Mouse (Mus musculus) embryo, embryonic 9.5 days (tissue): ENCODE measurements around the gene Acp7.

Source experiments
- DNase-seq: peaks from one replicate; pipeline ENCODE4 v3.0.0-alpha.2; 2017; ENCODE audit errors: extremely low spot score

Gene Acp7

DNA sequence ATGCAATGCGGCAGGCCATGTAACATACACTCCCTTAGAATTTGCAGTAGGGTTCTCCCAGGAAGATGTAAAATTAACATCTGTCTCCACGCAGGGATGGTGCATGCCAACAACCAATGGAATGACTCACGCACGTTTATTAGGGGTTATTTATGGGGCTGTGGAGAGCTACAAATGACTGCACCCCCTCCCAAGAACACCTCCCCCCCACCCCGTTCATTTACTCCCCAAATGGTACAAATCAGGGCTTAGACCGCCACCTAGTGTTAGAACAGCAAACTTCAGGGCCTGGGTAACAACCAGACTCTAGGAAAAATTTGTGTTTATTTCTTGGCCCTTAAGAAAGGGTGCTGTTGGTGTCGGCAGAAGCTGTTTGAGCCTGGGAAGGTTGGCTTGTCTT is 29.5 kb downstream of the Acp7 start:
- DNase-seq: peak; percentile 60

DNA sequence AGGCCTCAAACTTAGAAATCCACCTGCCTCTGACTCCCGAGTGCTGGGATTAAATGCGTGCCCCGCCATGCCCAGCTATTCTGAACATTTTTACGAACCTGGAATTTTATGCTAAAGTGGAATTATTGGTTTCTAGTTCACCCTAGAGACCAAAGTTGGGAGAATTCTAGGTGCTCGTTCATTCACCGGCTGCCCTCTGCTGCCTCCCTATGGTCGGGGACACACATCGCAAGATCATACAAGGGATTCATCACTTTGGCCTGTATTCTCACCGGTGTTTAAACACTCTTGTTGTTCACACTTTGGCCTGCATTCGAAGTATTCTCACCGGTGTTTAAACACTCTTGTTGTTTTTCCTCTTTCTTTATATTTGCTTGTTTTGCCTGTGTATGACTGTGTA is 30.1 kb downstream of the Acp7 start:
- peak; percentile 63 for DNase-seq

DNA sequence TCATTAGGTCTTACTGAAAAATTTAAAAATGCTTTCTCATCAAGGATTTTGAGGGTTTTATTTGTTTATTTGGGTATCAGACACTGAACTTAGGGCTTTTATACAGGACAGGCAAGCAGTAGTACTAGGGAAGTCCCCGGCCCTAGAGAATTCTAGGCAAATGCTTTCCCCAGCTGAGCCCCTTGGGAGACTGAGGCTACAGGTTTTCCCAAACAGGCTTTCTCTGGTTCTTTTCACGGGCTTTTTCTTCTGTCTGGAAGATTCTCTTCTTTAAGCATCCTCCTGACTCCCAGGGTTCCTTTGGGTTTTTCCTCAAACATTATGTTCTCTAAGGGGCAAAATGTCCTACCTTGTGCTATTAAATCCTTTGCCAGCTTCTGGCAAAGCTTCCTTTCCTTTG is 32.2 kb downstream of the Acp7 start:
- DNase-seq: no peak

DNA sequence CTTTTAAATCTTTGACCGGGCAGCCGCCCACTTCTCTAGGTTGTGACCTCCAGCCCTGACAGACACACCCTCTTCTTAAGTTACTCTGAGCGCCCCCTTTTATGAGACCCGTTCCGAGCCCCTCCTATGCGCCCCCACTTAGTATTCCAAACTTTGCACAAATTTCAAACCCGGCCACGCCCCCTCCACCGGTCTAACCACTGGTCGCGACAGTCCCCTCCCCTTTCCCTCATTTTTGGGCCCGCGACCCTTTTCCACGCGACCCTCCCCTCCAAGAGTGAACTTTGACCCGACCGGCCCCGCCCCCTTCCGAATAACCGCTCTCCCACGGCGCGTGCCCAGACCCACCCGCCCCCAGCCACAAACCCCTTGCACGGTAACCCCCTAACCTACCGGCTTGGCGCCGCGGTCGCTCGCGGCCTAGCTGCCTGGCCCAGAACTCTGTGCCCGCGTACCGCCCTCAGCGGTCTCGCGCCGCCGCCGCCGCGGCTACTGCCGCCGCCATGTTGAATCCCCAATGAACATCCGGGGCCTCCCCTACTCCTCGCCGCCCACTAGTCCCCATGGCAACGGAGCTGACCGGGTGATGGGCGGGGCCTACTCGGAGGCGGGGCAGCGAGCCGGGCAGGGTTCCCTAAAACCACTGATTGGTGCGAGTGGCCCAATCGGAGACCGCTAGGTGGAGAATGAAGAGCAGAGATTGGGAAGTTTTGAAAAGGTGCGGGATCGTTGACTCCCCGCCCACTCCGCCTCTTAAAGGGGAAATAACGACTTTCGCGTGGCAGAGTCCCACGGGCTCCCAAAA is 33.3 kb downstream of the Acp7 start, which contains the start of the genes Samd4b and Pak4:
Samd4b (minus strand) TSS at position 503 of the 805 bp plus-strand sequence.
Pak4 (minus strand) TSS at position 544 of the 805 bp plus-strand sequence.
- DNase-seq: peak; percentile 99

- peak; percentile 29 for DNase-seq
These were observed 33.9 kb downstream of the Acp7 start for GRCm38 (mm10) chr7:28597277-28597570.

GRCm38 (mm10) chr7:28596436-28597276 is 34.5 kb downstream of the Acp7 start:
- DNase-seq: peak; percentile 52

GRCm38 (mm10) chr7:28595751-28596435 is 35.2 kb downstream of the Acp7 start:
- no peak for DNase-seq

DNA sequence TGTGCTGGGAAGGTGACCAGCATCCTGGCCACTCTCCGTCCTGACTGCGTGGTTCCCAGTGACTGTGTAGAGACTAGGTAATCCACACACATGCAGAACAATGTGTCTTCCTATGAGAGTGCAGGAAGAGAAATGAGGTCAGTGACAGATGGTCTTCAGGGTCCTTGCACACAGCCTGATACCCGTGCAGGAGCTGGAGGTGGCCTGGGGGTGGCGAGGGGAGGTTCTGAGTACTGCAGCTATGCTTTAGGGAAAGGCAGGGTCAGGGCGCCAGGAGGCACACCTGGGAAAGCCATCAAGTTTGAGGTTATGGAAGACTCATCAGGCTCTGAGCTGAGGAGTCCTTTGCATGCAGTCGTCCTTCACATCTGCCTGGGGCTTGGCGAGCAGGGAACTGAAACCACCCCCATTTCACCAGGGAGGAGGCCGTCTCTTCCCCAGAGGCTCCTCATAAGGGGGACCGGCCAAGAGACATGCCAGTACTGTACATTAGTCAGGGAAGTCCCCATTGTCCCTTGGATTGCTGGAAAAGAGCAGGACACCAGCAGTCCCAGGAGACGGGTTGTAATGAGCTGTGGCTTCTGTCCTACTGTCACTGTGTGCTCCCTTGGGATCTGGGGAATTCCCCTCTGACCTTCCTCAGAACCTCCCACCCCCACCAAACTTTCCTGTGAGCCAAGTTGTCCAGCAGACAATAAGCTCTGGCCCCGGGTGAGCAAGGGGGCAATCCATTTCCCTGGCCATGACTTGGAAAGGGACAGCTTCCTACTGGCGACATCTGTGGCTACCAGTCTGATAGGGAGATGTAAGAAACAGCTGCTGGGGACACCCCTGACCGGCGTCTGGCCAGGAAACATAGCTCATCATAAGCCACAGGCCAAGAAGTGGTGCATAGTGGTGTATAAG is 37.7 kb downstream of the Acp7 start:
- DNase-seq: no peak

DNA sequence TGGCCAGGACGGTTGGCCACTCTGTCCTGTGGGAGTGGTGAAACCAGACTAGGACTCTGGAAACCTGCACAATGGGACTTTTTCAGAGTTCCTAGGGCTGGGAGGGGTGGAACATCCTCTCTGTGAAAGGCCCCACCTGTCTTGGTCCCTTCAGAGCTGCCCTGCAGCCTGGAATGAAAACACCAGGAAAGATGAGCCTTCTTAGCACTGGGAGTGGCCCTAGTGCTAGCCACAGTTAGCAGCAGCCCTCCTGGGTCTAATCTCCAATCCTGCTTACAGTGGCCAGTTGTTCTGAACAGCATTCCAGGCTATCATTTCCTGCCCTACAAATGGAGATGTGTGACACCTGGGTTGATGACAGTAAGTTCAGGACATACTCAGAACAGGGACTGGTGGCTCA is 39.3 kb downstream of the Acp7 start:
- no peak for DNase-seq

GRCm38 (mm10) chr7:28587644-28588043 is 43.5 kb downstream of the Acp7 start:
- DNase-seq: peak; percentile 61

- no peak for DNase-seq
These were observed 44.3 kb downstream of the Acp7 start for GRCm38 (mm10) chr7:28586663-28587411.

GRCm38 (mm10) chr7:28585001-28585400 is 46.1 kb downstream of the Acp7 start:
- DNase-seq: no peak

GRCm38 (mm10) chr7:28584468-28584867 is 46.7 kb downstream of the Acp7 start:
- no peak for DNase-seq

GRCm38 (mm10) chr7:28583570-28584344 is 47.4 kb downstream of the Acp7 start:
- DNase-seq: no peak

GRCm38 (mm10) chr7:28582841-28583240 is 48.3 kb downstream of the Acp7 start:
- no peak for DNase-seq

GRCm38 (mm10) chr7:28581721-28582120 is 49.4 kb downstream of the Acp7 start:
- DNase-seq: no peak

DNA sequence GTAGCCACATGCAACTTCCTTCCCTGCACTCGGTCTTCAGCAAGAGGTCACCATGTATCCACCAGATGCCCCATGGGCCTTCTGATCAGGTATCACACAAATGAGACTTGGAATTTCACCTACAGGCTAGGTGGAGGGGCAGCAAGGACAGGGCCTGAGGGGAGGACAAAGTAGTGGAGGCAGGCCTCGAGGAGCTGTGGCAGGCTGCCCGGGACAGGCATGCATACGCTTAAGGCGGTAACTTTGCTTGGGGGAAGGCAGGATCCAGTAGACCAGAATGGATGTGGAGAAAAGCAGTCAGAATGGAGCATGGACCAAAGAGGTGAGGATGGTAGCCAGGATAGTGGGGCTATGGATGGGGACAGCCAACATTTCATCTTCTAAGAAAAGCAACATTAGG is 51.3 kb downstream of the Acp7 start:
- DNase-seq: no peak

GRCm38 (mm10) chr7:28578543-28579053 is 52.5 kb downstream of the Acp7 start:
- no peak for DNase-seq

DNA sequence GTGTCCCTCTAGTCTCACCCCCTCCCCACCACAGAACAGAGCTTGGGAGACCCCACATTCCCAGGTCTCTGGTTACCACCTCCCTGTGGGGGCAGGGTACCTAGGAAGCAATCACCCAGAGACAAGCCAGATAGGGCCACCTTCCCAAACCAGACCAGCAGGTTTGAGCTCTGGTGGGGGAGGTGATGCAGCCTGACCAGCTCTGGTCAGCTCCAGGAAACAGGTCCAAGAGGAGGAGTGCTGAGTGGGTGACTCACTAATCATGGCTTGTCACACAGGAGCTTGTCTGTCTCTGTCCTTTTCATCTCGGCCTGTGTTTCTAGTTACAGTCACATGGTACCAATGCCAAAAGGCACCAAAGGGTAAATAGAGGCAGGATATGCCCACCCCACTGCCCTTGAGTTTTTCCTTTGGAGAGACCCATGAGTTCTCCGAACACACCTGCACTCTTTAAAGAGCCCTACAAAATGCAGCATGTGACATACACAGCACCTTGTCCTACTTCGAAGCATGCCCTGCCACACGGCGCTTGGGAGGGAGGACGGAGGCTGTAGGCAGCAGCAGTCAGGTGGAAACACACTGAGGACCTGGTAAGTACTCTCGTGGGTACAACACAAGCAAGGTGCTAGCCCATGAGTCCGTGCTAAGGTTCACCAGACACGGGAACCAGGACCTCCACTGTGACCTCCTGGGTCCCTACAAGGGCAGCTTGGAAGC is 53.1 kb downstream of the Acp7 start:
- DNase-seq: peak; percentile 47
